Mouse (Mus musculus) midbrain, embryonic 11.5 days (tissue): ENCODE measurements around the gene Mpi. TPM values are rescaled to one million over a fixed set of nuclear protein-coding genes. Genes with fewer than 3 reads are reported as not detected.
A peak's percentile ranks its signal among the peaks of the same experiment; 100 is the strongest.

ENCODE experiments used
- ATAC-seq: fragments of 200-750 bp; cut with Nextera tagmentation; 2 replicates; pipeline ENCODE4 v1.8.0; 2017; ENCODE audit warnings: moderate TSS enrichment, moderate library complexity; ENCODE audit not compliant: low FRiP score
- DNase-seq: peaks from one replicate; pipeline ENCODE4 v3.0.0; 2015; ENCODE audit warnings: low spot score; ENCODE audit errors: missing footprints
- H3K27ac ChIP-seq: fragments of 300-500 bp; sonication (generic); 2 replicates; pipeline ENCODE4 v1.5.1; 2014; ENCODE audit warnings: low read depth, low read length
- H3K27me3 ChIP-seq: fragments of 300-500 bp; sonication (generic); 2 replicates; pipeline ENCODE4 v1.6.1; 2014; ENCODE audit warnings: mild to moderate bottlenecking, low read length, moderate library complexity, mixed read lengths; ENCODE audit not compliant: control insufficient read depth, insufficient read depth
- H3K36me3 ChIP-seq: fragments of 300-500 bp; sonication (generic); 2 replicates; pipeline ENCODE4 v1.6.1; 2014; ENCODE audit warnings: mild to moderate bottlenecking, low read length, moderate library complexity, mixed read lengths; ENCODE audit not compliant: control insufficient read depth, insufficient read depth
- H3K4me1 ChIP-seq: fragments of 300-500 bp; sonication (generic); 2 replicates; pipeline ENCODE4 v1.6.1; 2014; ENCODE audit warnings: low read length; ENCODE audit not compliant: control insufficient read depth, insufficient read depth
- H3K4me2 ChIP-seq: fragments of 300-500 bp; sonication (generic); 2 replicates; pipeline ENCODE4 v1.6.1; 2014; ENCODE audit warnings: mild to moderate bottlenecking, moderate library complexity
- H3K4me3 ChIP-seq: fragments of 300-500 bp; sonication (generic); 2 replicates; pipeline ENCODE4 v1.5.1; 2014; ENCODE audit warnings: low read depth, low read length
- H3K9ac ChIP-seq: fragments of 300-500 bp; sonication (generic); 2 replicates; pipeline ENCODE4 v1.6.1; 2014; ENCODE audit warnings: low read length
- H3K9me3 ChIP-seq: fragments of 300-500 bp; sonication (generic); 2 replicates; pipeline ENCODE4 v1.6.1; 2016; ENCODE audit warnings: low read length; ENCODE audit not compliant: control insufficient read depth
- WGBS: fragments of 180-500 bp; shearing (Covaris S2); extraction: QIAGEN DNeasy Blood & Tissue Kit; methylation state at CpG from one replicate; pipeline ENCODE4 v1.1.7; 2014; 5-methylcytosine and 5-hydroxymethylcytosine counted together
- polyA plus RNA-seq: library from polyadenylated mRNA; unstranded; fragments of >200 nt; fragmentation: Nextera tagmentation; extraction: Ambion mirVana; gene quantifications from 2 replicates; pipeline ENCODE4 v1.2.1, GENCODE M21; 2014

The Mpi gene
- 49.8 and 54.0 TPM in 2 replicates for polyA plus RNA-seq

- Histone ChIP-seq H3K9me3 (no peaks in the 10 kb centered on the region), H3K36me3 (peaks cover 13% of the 10 kb centered on the region), H3K9ac (peak within 1 kb of the TSS; percentile 76), H3K27ac (no peak within 1 kb of the TSS), H3K4me1 (peaks cover 3% of the 10 kb centered on the region; the same call in 1 of the 2 replicates), H3K27me3 (no peaks in the 10 kb centered on the region), H3K4me3 (peak within 1 kb of the TSS; percentile 73), H3K4me2 (peak within 1 kb of the TSS; percentile 67)
- 3% methylated on average over 28 of the region's 28 CpGs for WGBS
- peak; percentile 98 for DNase-seq
- ATAC-seq, result peak; percentile 77
These were observed at the start of gene Mpi for GRCm38 (mm10) chr9:57552139-57552887. Gene Mpi (minus strand): TSS chr9:57552763.

DNA sequence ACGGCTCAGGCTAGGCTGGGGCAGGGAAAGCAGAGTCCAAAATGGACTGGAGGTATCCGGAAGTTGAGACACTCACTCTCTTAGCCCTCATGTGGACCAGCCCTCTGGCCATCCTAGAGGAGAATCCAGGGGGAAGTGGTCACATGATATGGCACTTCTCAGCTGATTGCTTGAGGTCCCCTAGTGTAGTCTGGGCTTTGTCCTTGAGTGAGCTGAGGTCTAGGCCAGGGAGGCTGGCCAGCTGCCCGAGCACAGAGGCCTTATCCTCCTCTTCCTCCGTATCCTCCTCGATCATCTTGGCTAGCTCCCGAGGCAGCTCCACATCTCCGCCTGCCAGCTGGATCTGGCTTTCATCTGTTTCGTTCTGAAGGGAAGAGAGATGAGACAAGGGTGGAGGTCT is 49.5 kb upstream of the Mpi start:
- Histone ChIP-seq H3K27ac (no peak overlapping the region), H3K4me1 (peaks cover 44% of the 10 kb centered on the region), H3K4me3 (no peak overlapping the region), H3K27me3 (0 out of 2 replicates have a peak, but pooled peaks cover 4% of the 10 kb centered on the region), H3K36me3 (no peaks in the 10 kb centered on the region), H3K9me3 (no peaks in the 10 kb centered on the region), H3K9ac (no peak overlapping the region), H3K4me2 (no peak overlapping the region)
- no peak for DNase-seq
- no peak for ATAC-seq
- 73% methylated on average over 8 of the region's 8 CpGs for WGBS

DNA sequence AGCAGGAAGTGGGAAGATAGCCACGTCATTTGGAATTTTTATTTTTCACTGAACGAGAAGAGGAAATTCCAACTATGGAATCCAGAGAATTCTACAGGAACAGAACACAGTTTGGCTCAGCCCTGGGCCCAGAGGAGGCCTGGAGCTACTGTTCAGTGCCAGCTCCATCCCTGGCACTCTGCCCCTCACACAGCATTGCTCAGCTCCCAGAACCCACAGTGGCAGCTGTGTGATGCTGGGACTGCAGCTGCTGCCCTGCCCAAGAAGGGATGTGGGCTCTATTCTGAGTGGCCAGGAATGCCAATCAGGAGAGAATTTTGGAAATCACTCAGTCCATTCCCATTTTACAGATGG is 48.8 kb upstream of the Mpi start:
- H3K4me2 ChIP-seq, result no peak overlapping the region
- no peaks in the 10 kb centered on the region for H3K36me3 ChIP-seq
- 0 out of 2 replicates have a peak, but pooled peaks cover 4% of the 10 kb centered on the region for H3K27me3 ChIP-seq
- DNase-seq (no peak), ATAC-seq (no peak)
- H3K27ac ChIP-seq, result no peak overlapping the region
- 66% methylated on average over 2 of the region's 2 CpGs for WGBS
- no peaks in the 10 kb centered on the region for H3K9me3 ChIP-seq
- no peak overlapping the region for H3K4me3 ChIP-seq
- peaks cover 43% of the 10 kb centered on the region for H3K4me1 ChIP-seq
- no peak overlapping the region for H3K9ac ChIP-seq

GRCm38 (mm10) chr9:57600620-57601352 is 48.2 kb upstream of the Mpi start:
- H3K9ac ChIP-seq, result no peak overlapping the region
- H3K27ac ChIP-seq, result no peak overlapping the region
- peak; percentile 90 for DNase-seq
- H3K4me2 ChIP-seq, result no peak overlapping the region
- no peaks in the 10 kb centered on the region for H3K9me3 ChIP-seq
- no peak overlapping the region for H3K4me3 ChIP-seq
- peaks cover 38% of the 10 kb centered on the region for H3K4me1 ChIP-seq
- H3K27me3 ChIP-seq, result no peaks in the 10 kb centered on the region
- no peaks in the 10 kb centered on the region for H3K36me3 ChIP-seq
- ATAC-seq, result no peak
- WGBS, result 5% methylated on average over 3 of the region's 3 CpGs

- no peaks in the 10 kb centered on the region for H3K9me3 ChIP-seq
- H3K27ac ChIP-seq, result peak overlapping the region; percentile 31
- no peak overlapping the region for H3K4me3 ChIP-seq
- H3K36me3 ChIP-seq, result no peaks in the 10 kb centered on the region
- H3K4me1 ChIP-seq, result peaks cover 35% of the 10 kb centered on the region
- WGBS, result 32% methylated on average over 8 of the region's 8 CpGs
- no peak overlapping the region for H3K4me2 ChIP-seq
- H3K27me3 ChIP-seq, result no peaks in the 10 kb centered on the region
- DNase-seq (peak; percentile 89), ATAC-seq (peak; percentile 74)
- H3K9ac ChIP-seq, result no peak overlapping the region
These were observed 46.4 kb upstream of the Mpi start for GRCm38 (mm10) chr9:57598851-57599563.

DNA sequence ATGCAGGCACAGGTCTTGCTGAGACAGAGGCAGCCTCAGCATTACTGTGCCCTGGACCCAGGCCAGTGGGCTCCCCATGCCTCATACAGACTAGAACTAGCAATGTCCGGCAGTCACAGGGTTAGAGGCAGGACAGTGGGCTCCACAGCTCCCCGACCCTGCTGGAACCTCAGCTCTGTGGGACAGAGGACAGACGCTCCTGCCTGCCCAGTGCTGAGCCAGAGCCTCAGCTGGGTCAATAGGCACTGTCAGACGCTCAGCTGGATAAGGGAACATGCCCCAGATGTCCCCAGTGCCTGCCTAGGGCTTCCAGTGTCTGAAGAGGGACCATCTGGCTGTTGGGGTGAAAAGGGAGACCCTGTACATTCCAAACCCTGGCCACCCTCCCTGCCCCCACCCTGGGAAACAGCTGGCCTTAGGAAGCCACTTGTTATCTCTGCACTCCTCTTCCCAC is 45.4 kb upstream of the Mpi start:
- H3K9me3 ChIP-seq, result no peaks in the 10 kb centered on the region
- no peaks in the 10 kb centered on the region for H3K36me3 ChIP-seq
- peaks cover 35% of the 10 kb centered on the region for H3K4me1 ChIP-seq
- H3K27me3 ChIP-seq, result no peaks in the 10 kb centered on the region
- no peak overlapping the region for H3K4me2 ChIP-seq
- WGBS, result 28% methylated on average over 4 of the region's 4 CpGs
- ATAC-seq (peak; percentile 55), DNase-seq (peak; percentile 82)
- H3K9ac ChIP-seq, result peak overlapping the region; percentile 24; the same call in 1 of the 2 replicates
- H3K4me3 ChIP-seq, result no peak overlapping the region
- H3K27ac ChIP-seq, result no peak overlapping the region; the same call in 1 of the 2 replicates

DNA sequence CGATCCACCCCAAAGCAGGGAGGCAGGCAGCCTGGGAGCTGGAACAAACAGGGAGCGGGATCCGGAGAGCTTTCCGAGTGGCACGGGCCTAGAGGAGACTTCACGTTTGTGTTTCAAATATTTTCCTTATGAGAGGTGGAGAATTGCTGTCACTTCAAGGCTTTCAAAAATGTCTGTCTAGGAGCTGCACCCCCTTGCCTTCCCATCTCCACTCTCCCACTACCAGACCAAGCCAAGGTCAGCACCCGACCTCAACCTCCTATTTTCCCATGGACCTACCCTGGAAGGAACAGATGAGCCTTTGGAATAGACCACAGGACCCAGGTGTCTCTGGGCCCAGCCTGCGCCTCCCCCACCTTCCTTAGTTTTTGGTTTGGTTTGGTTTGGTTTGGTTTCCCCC is 44.7 kb upstream of the Mpi start:
- Histone ChIP-seq H3K4me3 (no peak overlapping the region), H3K4me2 (no peak overlapping the region), H3K9ac (no peak overlapping the region), H3K27me3 (no peaks in the 10 kb centered on the region), H3K9me3 (no peaks in the 10 kb centered on the region), H3K27ac (no peak overlapping the region; the same call in 1 of the 2 replicates), H3K4me1 (peaks cover 35% of the 10 kb centered on the region), H3K36me3 (no peaks in the 10 kb centered on the region; the same call in 1 of the 2 replicates)
- peak; percentile 79 for DNase-seq
- ATAC-seq, result no peak
- WGBS, result 83% methylated on average over 8 of the region's 8 CpGs

DNA sequence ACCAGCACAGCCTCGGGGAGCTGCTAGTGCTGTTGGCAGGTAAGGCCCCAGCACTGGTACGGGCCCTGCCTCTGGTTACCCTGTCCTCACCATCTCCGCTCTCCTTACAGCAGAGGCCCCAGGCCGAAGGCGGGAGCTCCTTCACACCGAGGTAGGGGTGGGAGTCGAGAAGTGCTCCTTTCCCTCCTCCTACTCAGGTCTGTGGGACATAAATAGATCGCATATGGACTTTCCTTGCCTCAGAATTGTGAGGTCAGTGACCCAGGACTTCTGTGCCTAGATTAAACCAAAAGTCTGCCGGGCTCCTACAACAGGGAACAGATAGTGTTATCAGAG is 41.6 kb upstream of the Mpi start:
- Histone ChIP-seq H3K27me3 (no peaks in the 10 kb centered on the region), H3K4me2 (no peak overlapping the region), H3K27ac (no peak overlapping the region), H3K9me3 (no peaks in the 10 kb centered on the region), H3K36me3 (no peaks in the 10 kb centered on the region; the same call in 1 of the 2 replicates), H3K4me3 (no peak overlapping the region), H3K9ac (no peak overlapping the region), H3K4me1 (peaks cover 26% of the 10 kb centered on the region)
- no peak for DNase-seq
- WGBS, result 75% methylated on average over 9 of the region's 9 CpGs
- no peak for ATAC-seq
